Mouse (Mus musculus): ENCODE measurements at regions not wholly inside any gene's neighbourhood (a gene's known extent, or its start where the extent isn't known, plus 50 kb on each side); places are given as distances from the start of the nearest gene placed in this dataset.
"Not testable (repeated sequence)": the region's sequence is repeated elsewhere in the genome, so short reads cannot be mapped to it uniquely, and the experiment has no call there.

- no peak for DNase-seq (ENCODE audit: low spot score)
Observed at GRCm38 (mm10) chr14:86599511-86599910, 541.5 kb downstream of the Diaph3 start.

GRCm38 (mm10) chr14:86588525-86588924 is 552.5 kb downstream of the Diaph3 start:
- DNase-seq (ENCODE audit: low spot score) = no peak

GRCm38 (mm10) chr14:86585959-86586358 is 555.1 kb downstream of the Diaph3 start:
- DNase-seq (ENCODE audit: low spot score) = not testable (repeated sequence)

- DNase-seq (ENCODE audit: low spot score) = peak; percentile 4
Observed at GRCm38 (mm10) chr14:86562728-86563127, 578.3 kb downstream of the Diaph3 start.

GRCm38 (mm10) chr14:86537992-86538391 is 603.0 kb downstream of the Diaph3 start:
- DNase-seq (ENCODE audit: low spot score) = no peak

- DNase-seq (ENCODE audit: low spot score) = no peak
Observed at GRCm38 (mm10) chr14:86536341-86537027, 604.6 kb downstream of the Diaph3 start.

- DNase-seq (ENCODE audit: low spot score) = no peak
Observed at GRCm38 (mm10) chr14:86510408-86510807, 630.6 kb downstream of the Diaph3 start.

- DNase-seq (ENCODE audit: low spot score) = no peak
Observed at GRCm38 (mm10) chr14:86509686-86510085, 631.3 kb downstream of the Diaph3 start.

GRCm38 (mm10) chr14:86506286-86506685 is 634.7 kb downstream of the Diaph3 start:
- DNase-seq (ENCODE audit: low spot score) = no peak

GRCm38 (mm10) chr14:86490826-86491225 is 650.2 kb downstream of the Diaph3 start:
- no peak for DNase-seq (ENCODE audit: low spot score)

GRCm38 (mm10) chr14:86489872-86490631 is 651.0 kb downstream of the Diaph3 start:
- DNase-seq (ENCODE audit: low spot score) = no peak

- no peak for DNase-seq (ENCODE audit: low spot score)
Observed at GRCm38 (mm10) chr14:86489044-86489816, 651.8 kb downstream of the Diaph3 start.

- DNase-seq (ENCODE audit: low spot score) = no peak
Observed at GRCm38 (mm10) chr14:86487285-86487897, 653.6 kb downstream of the Diaph3 start.

- no peak for DNase-seq (ENCODE audit: low spot score)
Observed at GRCm38 (mm10) chr14:86484247-86484646, 656.8 kb downstream of the Diaph3 start.

- DNase-seq (ENCODE audit: low spot score) = no peak
Observed at GRCm38 (mm10) chr14:86473604-86474003, 667.4 kb downstream of the Diaph3 start.

- DNase-seq (ENCODE audit: low spot score) = no peak
Observed at GRCm38 (mm10) chr14:86470462-86470861, 670.6 kb downstream of the Diaph3 start.

GRCm38 (mm10) chr14:86467886-86468463 is 673.1 kb downstream of the Diaph3 start:
- no peak for DNase-seq (ENCODE audit: low spot score)

GRCm38 (mm10) chr14:86463388-86463787 is 677.6 kb downstream of the Diaph3 start:
- no peak for DNase-seq (ENCODE audit: low spot score)

- no peak for DNase-seq (ENCODE audit: low spot score)
Observed at GRCm38 (mm10) chr14:86453142-86453541, 687.9 kb downstream of the Diaph3 start.

- no peak for DNase-seq (ENCODE audit: low spot score)
Observed at GRCm38 (mm10) chr14:86450616-86451015, 690.4 kb downstream of the Diaph3 start.

- no peak for DNase-seq (ENCODE audit: low spot score)
Observed at GRCm38 (mm10) chr14:86445139-86445538, 695.9 kb downstream of the Diaph3 start.
